Mouse (Mus musculus): ENCODE measurements around the gene Phldb1.

- TF ChIP-seq POLR2A (IDR thresholded peaks at IDR 0.05; ENCODE audit: extremely low read depth, insufficient read depth, low read length) = no peak
- TF ChIP-seq CTCF (IDR thresholded peaks at IDR 0.05; ENCODE audit: extremely low read depth, insufficient read depth, low read length) = no peak
Measured at GRCm38 (mm10) chr9:44711602-44712001, 23.4 kb downstream of the Phldb1 start.
